Mouse (Mus musculus) lung, postnatal 4 days (tissue): ENCODE measurements around the gene Psma4.

ENCODE experiments used
- DNase-seq, 2 experiments: peaks; one replicate each; pipeline ENCODE4 v3.0.0; 2021

The Psma4 gene

GRCm38 (mm10) chr9:54950575-54951321 lies at the start of gene Psma4, which contains the start of gene AY074887:
Psma4 (plus strand) TSS chr9:54950790.
AY074887 (minus strand) TSS chr9:54950998.
- peak; percentile 92 to 94 for DNase-seq

GRCm38 (mm10) chr9:54909446-54909845 lies 41.1 kb upstream of the Psma4 start:
- DNase-seq, result no peak

GRCm38 (mm10) chr9:54915576-54915975 lies 35.0 kb upstream of the Psma4 start:
- no peak for DNase-seq

GRCm38 (mm10) chr9:54916401-54916800 lies 34.2 kb upstream of the Psma4 start:
- DNase-seq, result no peak

GRCm38 (mm10) chr9:54917010-54917677 lies 33.4 kb upstream of the Psma4 start, which contains the start of gene Hykk:
Hykk (plus strand) TSS chr9:54917283.
- peak; percentile 92 to 93 for DNase-seq

- DNase-seq, result no peak
These were observed 32.4 kb upstream of the Psma4 start for GRCm38 (mm10) chr9:54918191-54918590.

- no peak for DNase-seq
These were observed 31.8 kb upstream of the Psma4 start for GRCm38 (mm10) chr9:54918781-54919180.

GRCm38 (mm10) chr9:54919946-54920345 lies 30.6 kb upstream of the Psma4 start:
- no peak for DNase-seq

GRCm38 (mm10) chr9:54930741-54931140 lies 19.8 kb upstream of the Psma4 start:
- DNase-seq, result no peak

GRCm38 (mm10) chr9:54931765-54932164 lies 18.8 kb upstream of the Psma4 start:
- no peak for DNase-seq

- no peak for DNase-seq
These were observed 18.2 kb upstream of the Psma4 start for GRCm38 (mm10) chr9:54932379-54932778.

- no peak for DNase-seq
These were observed 8.5 kb upstream of the Psma4 start for GRCm38 (mm10) chr9:54942071-54942470.

GRCm38 (mm10) chr9:54944467-54944866 lies 6.1 kb upstream of the Psma4 start:
- no peak for DNase-seq

- DNase-seq, result no peak
These were observed 4.3 kb upstream of the Psma4 start for GRCm38 (mm10) chr9:54946256-54946655.

- DNase-seq, result no peak
These were observed 1.1 kb upstream of the Psma4 start for GRCm38 (mm10) chr9:54949465-54949864.

- peak in 1 of 2 experiments; percentile 5 for DNase-seq
These were observed 428 bp upstream of the Psma4 start for GRCm38 (mm10) chr9:54950162-54950561.

- DNase-seq, result no peak
These were observed 10.5 kb downstream of the Psma4 start for GRCm38 (mm10) chr9:54961059-54961458.

- DNase-seq, result no peak
These were observed 13.1 kb downstream of the Psma4 start for GRCm38 (mm10) chr9:54963669-54964068.

GRCm38 (mm10) chr9:54969972-54970637 lies 19.5 kb downstream of the Psma4 start:
- DNase-seq, result no peak

GRCm38 (mm10) chr9:54980674-54981073 lies 30.1 kb downstream of the Psma4 start, which contains the start of gene Chrna5:
Chrna5 (plus strand) TSS chr9:54980880.
- DNase-seq, result no peak

GRCm38 (mm10) chr9:54981291-54982191 lies 31.0 kb downstream of the Psma4 start:
- peak; percentile 19 to 40 for DNase-seq

- no peak for DNase-seq
These were observed 31.8 kb downstream of the Psma4 start for GRCm38 (mm10) chr9:54982401-54982800.
